Mouse (Mus musculus) forebrain, embryonic 13.5 days (tissue): ENCODE data around the gene Ceacam10. TPM values are rescaled to one million over a fixed set of nuclear protein-coding genes. Genes with fewer than 3 reads are reported as not detected.
A peak's percentile ranks its signal among the peaks of the same experiment; 100 is the strongest.

Experiments
- ATAC-seq: fragments of 200-750 bp; cut with Nextera tagmentation; 2 replicates; pipeline ENCODE4 v1.8.0; 2017
- H3K27ac ChIP-seq: fragments of 300-500 bp; sonication (generic); 2 replicates; pipeline ENCODE4 v1.5.1; 2015; ENCODE audit warnings: inconsistent platforms, mild to moderate bottlenecking, moderate library complexity
- H3K27me3 ChIP-seq: fragments of 300-500 bp; sonication (generic); 2 replicates; pipeline ENCODE4 v1.6.1; 2015; ENCODE audit warnings: mild to moderate bottlenecking, inconsistent platforms
- H3K36me3 ChIP-seq: fragments of 300-500 bp; sonication (generic); 2 replicates; pipeline ENCODE4 v1.6.1; 2015; ENCODE audit warnings: mild to moderate bottlenecking, inconsistent platforms; ENCODE audit not compliant: poor library complexity, severe bottlenecking
- H3K4me1 ChIP-seq: fragments of 300-500 bp; sonication (generic); 2 replicates; pipeline ENCODE4 v1.6.1; 2015; ENCODE audit warnings: inconsistent platforms
- H3K4me2 ChIP-seq: fragments of 300-500 bp; sonication (generic); 2 replicates; pipeline ENCODE4 v1.6.1; 2015; ENCODE audit warnings: inconsistent platforms, mild to moderate bottlenecking, moderate library complexity
- H3K4me3 ChIP-seq: fragments of 300-500 bp; sonication (generic); 2 replicates; pipeline ENCODE4 v1.5.1; 2015; ENCODE audit warnings: mild to moderate bottlenecking, inconsistent platforms
- H3K9ac ChIP-seq: fragments of 300-500 bp; sonication (generic); 2 replicates; pipeline ENCODE4 v1.6.1; 2015; ENCODE audit warnings: mild to moderate bottlenecking, inconsistent platforms
- H3K9me3 ChIP-seq: fragments of 300-500 bp; sonication (generic); replicated peaks from 2 replicates; pipeline ENCODE4 v1.6.1; 2016; ENCODE audit warnings: inconsistent platforms
- WGBS: fragments of 180-500 bp; shearing (Covaris S2); methylation state at CpG from one replicate; pipeline ENCODE4 v1.1.7; 2015; 5-methylcytosine and 5-hydroxymethylcytosine counted together
- polyA plus RNA-seq: library from polyadenylated mRNA; unstranded; fragments of >200 nt; fragmentation: Nextera tagmentation; extraction: Ambion mirVana; gene quantifications from 2 replicates; pipeline ENCODE4 v1.2.1, GENCODE M21; 2015

The Ceacam10 gene
- polyA plus RNA-seq, 1 experiment from 2014 or later = not detected

- WGBS = 92% methylated on average over 1 of the region's 1 CpGs
- Histone ChIP-seq H3K9ac (no peak overlapping the region), H3K4me3 (no peak overlapping the region), H3K27me3 (no peaks in the 10 kb centered on the region), H3K4me1 (no peaks in the 10 kb centered on the region), H3K4me2 (no peak overlapping the region), H3K27ac (no peak overlapping the region), H3K36me3 (no peaks in the 10 kb centered on the region), H3K9me3 (peaks cover 8% of the 10 kb centered on the region; the same call in 1 of the 2 replicates)
- ATAC-seq = no peak
These were observed 20.9 kb downstream of the Ceacam10 start for GRCm38 (mm10) chr7:24797918-24798317.

GRCm38 (mm10) chr7:24802149-24802767, 25.3 kb downstream of the Ceacam10 start:
- no peaks in the 10 kb centered on the region for H3K27me3 ChIP-seq
- no peak overlapping the region for H3K4me2 ChIP-seq
- no peaks in the 10 kb centered on the region for H3K4me1 ChIP-seq
- H3K9ac ChIP-seq = no peak overlapping the region
- H3K4me3 ChIP-seq = no peak overlapping the region
- no peaks in the 10 kb centered on the region for H3K36me3 ChIP-seq
- peaks cover 8% of the 10 kb centered on the region; the same call in 1 of the 2 replicates for H3K9me3 ChIP-seq
- no peak overlapping the region for H3K27ac ChIP-seq
- 81% methylated on average over 7 of the region's 7 CpGs for whole genome bisulfite sequencing
- no peak for ATAC-seq

GRCm38 (mm10) chr7:24804826-24805225, 27.8 kb downstream of the Ceacam10 start:
- Histone ChIP-seq H3K27ac (no peak overlapping the region), H3K4me2 (no peak overlapping the region), H3K27me3 (no peaks in the 10 kb centered on the region), H3K9me3 (no peaks in the 10 kb centered on the region), H3K4me1 (no peaks in the 10 kb centered on the region), H3K4me3 (no peak overlapping the region), H3K36me3 (no peaks in the 10 kb centered on the region), H3K9ac (no peak overlapping the region)
- ATAC-seq = no peak
- 72% methylated on average over 6 of the region's 6 CpGs for WGBS

GRCm38 (mm10) chr7:24809041-24809440, 32.0 kb downstream of the Ceacam10 start:
- H3K4me1 ChIP-seq = no peaks in the 10 kb centered on the region
- no peak for ATAC-seq
- no peak overlapping the region for H3K27ac ChIP-seq
- H3K36me3 ChIP-seq = no peaks in the 10 kb centered on the region
- H3K27me3 ChIP-seq = no peaks in the 10 kb centered on the region
- H3K9ac ChIP-seq = no peak overlapping the region
- H3K9me3 ChIP-seq = no peaks in the 10 kb centered on the region
- WGBS = 45% methylated on average over 2 of the region's 2 CpGs
- no peak overlapping the region for H3K4me2 ChIP-seq
- H3K4me3 ChIP-seq = no peak overlapping the region

GRCm38 (mm10) chr7:24817502-24817901, 40.5 kb downstream of the Ceacam10 start:
- peak; percentile 57; the same call in 1 of the 2 replicates for ATAC-seq

GRCm38 (mm10) chr7:24824452-24824851, 47.4 kb downstream of the Ceacam10 start:
- Histone ChIP-seq H3K4me1 (no peaks in the 10 kb centered on the region), H3K27ac (no peak overlapping the region), H3K4me3 (no peak overlapping the region), H3K27me3 (no peaks in the 10 kb centered on the region), H3K4me2 (no peak overlapping the region), H3K9me3 (no peaks in the 10 kb centered on the region), H3K9ac (no peak overlapping the region), H3K36me3 (no peaks in the 10 kb centered on the region)
- WGBS = 74% methylated on average over 7 of the region's 7 CpGs
- ATAC-seq = no peak

More at GRCm38 (mm10) chr7:24817502-24817901, 40.5 kb downstream of the Ceacam10 start:
- H3K36me3 ChIP-seq = no peaks in the 10 kb centered on the region
- no peaks in the 10 kb centered on the region for H3K9me3 ChIP-seq
- no peaks in the 10 kb centered on the region for H3K4me1 ChIP-seq
- H3K27me3 ChIP-seq = no peaks in the 10 kb centered on the region
- whole genome bisulfite sequencing = 1% methylated on average over 3 of the region's 3 CpGs
- H3K4me2 ChIP-seq = no peak overlapping the region
- H3K4me3 ChIP-seq = no peak overlapping the region
- no peak overlapping the region for H3K9ac ChIP-seq
- H3K27ac ChIP-seq = no peak overlapping the region

- Histone ChIP-seq H3K36me3 (no peaks in the 10 kb centered on the region), H3K27me3 (no peaks in the 10 kb centered on the region), H3K9me3 (no peaks in the 10 kb centered on the region), H3K9ac (no peak overlapping the region), H3K4me3 (no peak overlapping the region), H3K27ac (no peak overlapping the region), H3K4me2 (no peak overlapping the region), H3K4me1 (no peaks in the 10 kb centered on the region)
- ATAC-seq = no peak
- WGBS = 96% methylated on average over 4 of the region's 4 CpGs
These were observed 50.2 kb downstream of the Ceacam10 start for GRCm38 (mm10) chr7:24827181-24827580.

Other genes starting within 250 kb of the Ceacam10 start
- gene Irgq, start 246.5 kb upstream of the Ceacam10 start, polyA plus RNA-seq = 15.1 and 17.4 TPM in 2 replicates
- not detected in 2 replicates for gene Pinlyp, start 231.1 kb upstream of the Ceacam10 start, polyA plus RNA-seq
- 89.6 and 99.1 TPM in 2 replicates for gene Xrcc1, start 230.9 kb upstream of the Ceacam10 start, polyA plus RNA-seq
- 16.8 and 16.9 TPM in 2 replicates for gene Ethe1, start 189.7 kb upstream of the Ceacam10 start, polyA plus RNA-seq
- gene Zfp575, start 189.6 kb upstream of the Ceacam10 start, polyA plus RNA-seq = 4.7 and 5.1 TPM in 2 replicates
- not detected in 2 replicates for gene Phldb3, start 166.4 kb upstream of the Ceacam10 start, polyA plus RNA-seq
- gene Lypd3, start 140.7 kb upstream of the Ceacam10 start, polyA plus RNA-seq = 0.14 TPM in 1 of 2 replicates, not detected in the other
- gene Tex101, start 100.5 kb upstream of the Ceacam10 start, polyA plus RNA-seq = not detected in 2 replicates
- gene BC049730, start 68.0 kb upstream of the Ceacam10 start, polyA plus RNA-seq = not detected in 2 replicates
- gene Gm4763, start 50.3 kb upstream of the Ceacam10 start, polyA plus RNA-seq = not detected in 2 replicates
- 0.05 and 0.10 TPM in 2 replicates for gene Cd177, start 16.9 kb upstream of the Ceacam10 start, polyA plus RNA-seq
- 29.8 and 31.0 TPM in 2 replicates for gene Gm9844, start 85.0 kb downstream of the Ceacam10 start, polyA plus RNA-seq
- gene Lypd4, start 92.7 kb downstream of the Ceacam10 start, polyA plus RNA-seq = not detected in 2 replicates
- 0.10 and 0.13 TPM in 2 replicates for gene Dmrtc2, start 92.9 kb downstream of the Ceacam10 start, polyA plus RNA-seq
- 1,732 and 1,934 TPM in 2 replicates for gene Rps19, start 107.2 kb downstream of the Ceacam10 start, polyA plus RNA-seq
- gene Cd79a, start 120.2 kb downstream of the Ceacam10 start, polyA plus RNA-seq = 0.18 TPM in 1 of 2 replicates, not detected in the other
- gene Arhgef1, start 125.7 kb downstream of the Ceacam10 start, polyA plus RNA-seq = 54.2 and 54.9 TPM in 2 replicates
- gene Gm4881, start 167.3 kb downstream of the Ceacam10 start, polyA plus RNA-seq = 0.43 and 1.0 TPM in 2 replicates
- gene Rabac1, start 195.5 kb downstream of the Ceacam10 start, polyA plus RNA-seq = 128 and 138 TPM in 2 replicates
- 95.0 and 107 TPM in 2 replicates for gene Atp1a3, start 228.8 kb downstream of the Ceacam10 start, polyA plus RNA-seq